Mouse (Mus musculus) limb, embryonic 11.5 days (tissue): ENCODE measurements around the gene Nudt4. TPM values are rescaled to one million over a fixed set of nuclear protein-coding genes. Genes with fewer than 3 reads are reported as not detected.
"Not testable (repeated sequence)": the region's sequence is repeated elsewhere in the genome, so short reads cannot be mapped to it uniquely, and the experiment has no call there.

Experiments
- ATAC-seq: fragments of 200-750 bp; cut with Nextera tagmentation; 2 replicates; pipeline ENCODE4 v1.8.0; 2017; ENCODE audit warnings: low read depth; ENCODE audit not compliant: insufficient number of reproducible peaks, low FRiP score, low TSS enrichment
- DNase-seq: peaks from one replicate; pipeline ENCODE4 v3.0.0-alpha.2; 2015; ENCODE audit warnings: low spot score
- H3K27ac ChIP-seq: fragments of 300-500 bp; sonication (generic); replicated peaks from 2 replicates; pipeline ENCODE4 v1.5.1; 2014; ENCODE audit warnings: low read depth, mild to moderate bottlenecking, low read length
- H3K27me3 ChIP-seq: fragments of 300-500 bp; sonication (generic); 2 replicates; pipeline ENCODE4 v1.6.1; 2014; ENCODE audit warnings: mild to moderate bottlenecking, low read length, mixed read lengths; ENCODE audit not compliant: control insufficient read depth, insufficient read depth
- H3K36me3 ChIP-seq: fragments of 300-500 bp; sonication (generic); 2 replicates; pipeline ENCODE4 v1.6.1; 2014; ENCODE audit warnings: mild to moderate bottlenecking, low read length, moderate library complexity, mixed read lengths; ENCODE audit not compliant: control insufficient read depth, insufficient read depth
- H3K4me1 ChIP-seq: fragments of 300-500 bp; sonication (generic); 2 replicates; pipeline ENCODE4 v1.6.1; 2014; ENCODE audit warnings: low read length, mixed read lengths; ENCODE audit not compliant: control insufficient read depth, insufficient read depth
- H3K4me2 ChIP-seq: fragments of 300-500 bp; sonication (generic); 2 replicates; pipeline ENCODE4 v1.6.1; 2014; ENCODE audit warnings: low read depth, mild to moderate bottlenecking, moderate library complexity; ENCODE audit not compliant: severe bottlenecking
- H3K4me3 ChIP-seq: fragments of 300-500 bp; sonication (generic); 2 replicates; pipeline ENCODE4 v1.5.1; 2014; ENCODE audit warnings: low read depth, low read length
- H3K9ac ChIP-seq: fragments of 300-500 bp; sonication (generic); 2 replicates; pipeline ENCODE4 v1.6.1; 2014; ENCODE audit warnings: mild to moderate bottlenecking, low read length
- H3K9me3 ChIP-seq: fragments of 300-500 bp; sonication (generic); 2 replicates; pipeline ENCODE4 v1.6.1; 2016; ENCODE audit warnings: low read length; ENCODE audit not compliant: control insufficient read depth
- WGBS: fragments of 180-500 bp; shearing (Covaris S2); extraction: QIAGEN DNeasy Blood & Tissue Kit; methylation state at CpG from one replicate; pipeline ENCODE4 v1.1.7; 2014; 5-methylcytosine and 5-hydroxymethylcytosine counted together
- polyA plus RNA-seq: library from polyadenylated mRNA; unstranded; fragments of >200 nt; fragmentation: Nextera tagmentation; extraction: Ambion mirVana; gene quantifications from 2 replicates; pipeline ENCODE4 v1.2.1, GENCODE M21; 2014

The Nudt4 gene
- polyA plus RNA-seq, 1 experiment from 2014 or later = 99.7 TPM

GRCm38 (mm10) chr10:95551752-95552151 is 12.2 kb downstream of the Nudt4 start:
- no peaks in the 10 kb centered on the region for H3K27me3 ChIP-seq
- no peak overlapping the region for H3K4me3 ChIP-seq
- DNase-seq (no peak), ATAC-seq (no peak)
- no peaks in the 10 kb centered on the region for H3K9me3 ChIP-seq
- no peaks in the 10 kb centered on the region for H3K4me1 ChIP-seq
- H3K27ac ChIP-seq = no peak overlapping the region
- H3K9ac ChIP-seq = no peak overlapping the region
- H3K4me2 ChIP-seq = no peak overlapping the region
- peaks cover 7% of the 10 kb centered on the region for H3K36me3 ChIP-seq

GRCm38 (mm10) chr10:95550506-95550905 is 13.4 kb downstream of the Nudt4 start:
- peaks cover 10% of the 10 kb centered on the region for H3K36me3 ChIP-seq
- H3K27ac ChIP-seq = no peak overlapping the region
- H3K27me3 ChIP-seq = no peaks in the 10 kb centered on the region
- DNase-seq (no peak), ATAC-seq (no peak)
- no peak overlapping the region for H3K4me2 ChIP-seq
- WGBS = 89% methylated on average over 1 of the region's 1 CpGs
- no peaks in the 10 kb centered on the region for H3K4me1 ChIP-seq
- H3K4me3 ChIP-seq = no peak overlapping the region
- no peak overlapping the region for H3K9ac ChIP-seq
- H3K9me3 ChIP-seq = no peaks in the 10 kb centered on the region

- not testable (repeated sequence) for H3K9me3 ChIP-seq, H3K4me2 ChIP-seq, H3K27me3 ChIP-seq, H3K9ac ChIP-seq, H3K27ac ChIP-seq, ATAC-seq, H3K4me1 ChIP-seq, DNase-seq, H3K4me3 ChIP-seq, H3K36me3 ChIP-seq
- WGBS = 85% methylated on average over 5 of the region's 5 CpGs
These were observed 14.9 kb downstream of the Nudt4 start for GRCm38 (mm10) chr10:95549080-95549479.

- no peak for ATAC-seq
- H3K4me1 ChIP-seq = no peaks in the 10 kb centered on the region
- H3K4me3 ChIP-seq = no peak overlapping the region
- WGBS = 90% methylated on average over 11 of the region's 11 CpGs
- no peak overlapping the region for H3K27ac ChIP-seq
- H3K9me3 ChIP-seq = no peaks in the 10 kb centered on the region
- no peaks in the 10 kb centered on the region for H3K27me3 ChIP-seq
- DNase-seq = no peak
- no peak overlapping the region for H3K9ac ChIP-seq
- peaks cover 9% of the 10 kb centered on the region; the same call in 1 of the 2 replicates for H3K36me3 ChIP-seq
- H3K4me2 ChIP-seq = no peak overlapping the region
These were observed 15.7 kb downstream of the Nudt4 start for GRCm38 (mm10) chr10:95548154-95548826.

GRCm38 (mm10) chr10:95546178-95546577 is 17.8 kb downstream of the Nudt4 start:
- Histone ChIP-seq H3K27me3 (no peaks in the 10 kb centered on the region), H3K36me3 (peaks cover 8% of the 10 kb centered on the region; the same call in 1 of the 2 replicates), H3K27ac (no peak overlapping the region), H3K9ac (no peak overlapping the region), H3K4me3 (no peak overlapping the region), H3K9me3 (no peaks in the 10 kb centered on the region), H3K4me2 (no peak overlapping the region), H3K4me1 (no peaks in the 10 kb centered on the region)
- DNase-seq (no peak), ATAC-seq (no peak)
- WGBS = 92% methylated on average over 2 of the region's 2 CpGs

- 90% methylated on average over 4 of the region's 4 CpGs for WGBS
- peaks cover 6% of the 10 kb centered on the region; the same call in 1 of the 2 replicates for H3K36me3 ChIP-seq
- no peak for ATAC-seq
These were observed 18.9 kb downstream of the Nudt4 start for GRCm38 (mm10) chr10:95545051-95545450.

GRCm38 (mm10) chr10:95544651-95545050 is 19.3 kb downstream of the Nudt4 start:
- Histone ChIP-seq H3K27me3 (no peaks in the 10 kb centered on the region), H3K4me1 (no peaks in the 10 kb centered on the region), H3K36me3 (peaks cover 6% of the 10 kb centered on the region; the same call in 1 of the 2 replicates), H3K4me2 (no peak overlapping the region), H3K4me3 (no peak overlapping the region), H3K9me3 (no peaks in the 10 kb centered on the region), H3K9ac (no peak overlapping the region), H3K27ac (no peak overlapping the region)
- ATAC-seq (no peak), DNase-seq (no peak)
- WGBS = 86% methylated on average over 2 of the region's 2 CpGs

More at GRCm38 (mm10) chr10:95545051-95545450, 18.9 kb downstream of the Nudt4 start:
- no peak for DNase-seq
- Histone ChIP-seq H3K27me3 (no peaks in the 10 kb centered on the region), H3K4me2 (no peak overlapping the region), H3K27ac (no peak overlapping the region), H3K9ac (no peak overlapping the region), H3K4me3 (no peak overlapping the region), H3K9me3 (no peaks in the 10 kb centered on the region), H3K4me1 (no peaks in the 10 kb centered on the region)

GRCm38 (mm10) chr10:95544004-95544403 is 19.9 kb downstream of the Nudt4 start:
- ATAC-seq = no peak
- Histone ChIP-seq H3K27me3 (no peaks in the 10 kb centered on the region), H3K27ac (no peak overlapping the region), H3K4me1 (no peaks in the 10 kb centered on the region), H3K4me2 (no peak overlapping the region), H3K9ac (no peak overlapping the region), H3K4me3 (no peak overlapping the region), H3K36me3 (peaks cover 6% of the 10 kb centered on the region; the same call in 1 of the 2 replicates), H3K9me3 (no peaks in the 10 kb centered on the region)
- DNase-seq = no peak

- no peak for DNase-seq
- Histone ChIP-seq H3K9ac (no peak overlapping the region), H3K4me3 (no peak overlapping the region), H3K27me3 (no peaks in the 10 kb centered on the region), H3K9me3 (no peaks in the 10 kb centered on the region), H3K36me3 (peaks cover 4% of the 10 kb centered on the region; the same call in 1 of the 2 replicates), H3K4me1 (no peaks in the 10 kb centered on the region), H3K4me2 (no peak overlapping the region), H3K27ac (no peak overlapping the region)
- 89% methylated on average over 2 of the region's 2 CpGs for WGBS
- no peak for ATAC-seq
These were observed 20.6 kb downstream of the Nudt4 start for GRCm38 (mm10) chr10:95543377-95543776.
